Mouse (Mus musculus): ENCODE results near the gene Wipi1. TPM values are rescaled to one million over a fixed set of nuclear protein-coding genes. Genes with fewer than 3 reads are reported as not detected.

Wipi1 gene
- total and polyA plus RNA-seq, 3 experiments = 2.6 to 8.2 TPM; not detected in 1

DNA sequence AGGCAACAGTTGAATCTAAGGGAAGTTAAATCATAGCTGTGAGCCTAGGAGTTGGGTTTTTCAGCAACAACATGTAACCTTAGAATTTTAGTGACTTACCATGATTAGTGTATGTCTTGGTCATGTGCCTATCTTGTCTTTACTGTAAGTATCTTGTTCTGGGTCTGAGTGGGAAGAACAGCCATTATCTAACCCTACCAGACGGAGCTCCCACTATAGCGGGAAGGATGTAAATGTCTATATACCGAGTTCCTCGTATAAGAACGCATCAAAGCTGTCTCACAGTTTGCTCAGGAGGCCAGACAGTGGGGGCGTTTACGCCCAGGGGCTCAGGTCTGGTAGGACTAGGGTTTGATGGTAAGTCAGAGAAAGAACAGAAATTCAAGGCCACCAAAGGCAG lies 44.5 kb upstream of the Wipi1 start (continued):
- TF ChIP-seq MXI1 (IDR thresholded peaks at IDR 0.05; ENCODE audit: low read depth, low read length) (peak; percentile 87; the same call in 1 of the 2 replicates), USF1 (IDR thresholded peaks at IDR 0.05; ENCODE audit: low read depth, low read length) (peak; percentile 80; the same call in 1 of the 2 replicates), NRF1 (IDR thresholded peaks at IDR 0.05; ENCODE audit: insufficient read depth, low read depth, low read length, poor library complexity, severe bottlenecking) (no peak)

DNA sequence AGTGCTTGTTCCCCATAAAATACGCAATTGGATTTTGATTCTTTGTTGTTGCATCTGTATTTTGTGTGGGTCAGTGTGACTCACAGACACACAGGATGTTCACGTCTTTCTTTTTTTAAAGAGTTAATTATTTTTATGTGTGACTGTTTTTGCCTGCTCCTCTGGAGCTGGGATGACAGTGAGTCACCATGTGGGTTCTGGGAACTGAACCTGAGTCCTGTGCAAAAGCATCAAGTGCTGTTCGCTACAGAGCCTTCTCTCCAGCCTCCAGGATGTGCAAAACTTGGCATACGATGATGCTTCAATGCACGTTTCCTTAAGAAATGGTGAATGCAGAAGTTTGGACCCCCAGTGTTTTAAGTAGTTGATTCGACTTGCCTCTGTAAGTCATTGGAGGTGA lies 42.8 kb upstream of the Wipi1 start:
- peaks cover 46% of the 10 kb centered on the region for H3K79me2 ChIP-seq (ENCODE audit: control insufficient read depth, insufficient read depth, low read length, poor library complexity)
- no peaks in the 10 kb centered on the region for H3K27me3 ChIP-seq (ENCODE audit: control insufficient read depth in 1 of 2, insufficient read depth in 2 of 2, low read length in 2 of 2)
- no peaks in the 10 kb centered on the region for H3K9me3 ChIP-seq (replicated peaks; ENCODE audit: insufficient read depth, low read length)
- H3K36me3 ChIP-seq (ENCODE audit: control insufficient read depth in 1 of 2, insufficient read depth in 2 of 2, low read length in 2 of 2) = peaks cover 16 to 52% of the 10 kb centered on the region in 2 experiments
- H3K4me1 ChIP-seq (ENCODE audit: control insufficient read depth in 1 of 2, insufficient read depth in 2 of 2, low read length in 2 of 2) = peaks cover 18 to 27% of the 10 kb centered on the region in 2 experiments
- no peak overlapping the region for H3K4me3 ChIP-seq (ENCODE audit: control insufficient read depth in 1 of 2, insufficient read depth in 1 of 2, low read depth in 2 of 2, low read length in 2 of 2)
- no peak for DNase-seq (ENCODE audit: low read depth, low spot score)
- H3K27ac ChIP-seq (ENCODE audit: control insufficient read depth, low read depth, low read length) = no peak overlapping the region
- TF ChIP-seq GATA1 (IDR thresholded peaks at IDR 0.05; ENCODE audit: low read depth, low read length) (no peak), SIN3A (IDR thresholded peaks at IDR 0.05; ENCODE audit: low read length) (0 out of 2 replicates have a peak, but pooled peaks have one; percentile 18)
- H3K9ac ChIP-seq (ENCODE audit: control insufficient read depth, low read depth, low read length, poor library complexity, severe bottlenecking) = no peak overlapping the region

DNA sequence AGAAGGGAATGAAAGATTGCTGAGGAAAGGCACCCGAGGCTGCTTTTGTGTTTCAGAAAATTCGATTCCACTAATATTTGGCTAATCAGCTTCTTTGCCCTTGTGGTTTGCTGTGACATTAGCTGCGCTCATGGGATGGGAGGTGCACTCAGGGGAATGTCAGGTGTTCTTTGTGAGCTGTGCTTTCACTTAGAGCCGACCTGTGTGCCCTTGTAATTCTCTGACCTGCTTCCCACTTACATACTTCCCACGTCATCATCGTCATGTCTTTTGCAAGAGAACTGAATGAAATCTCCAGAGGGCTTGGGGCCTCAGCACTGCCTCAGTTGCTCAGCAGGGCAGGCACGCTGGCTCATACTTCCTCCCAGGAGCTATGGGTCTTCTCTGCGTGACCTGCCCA lies 41.4 kb upstream of the Wipi1 start:
- Histone ChIP-seq H3K4me3 (ENCODE audit: control insufficient read depth in 1 of 2, insufficient read depth in 1 of 2, low read depth in 2 of 2, low read length in 2 of 2) (no peak overlapping the region), H3K36me3 (ENCODE audit: control insufficient read depth in 1 of 2, insufficient read depth in 2 of 2, low read length in 2 of 2) (peaks cover 16 to 57% of the 10 kb centered on the region in 2 experiments)

DNA sequence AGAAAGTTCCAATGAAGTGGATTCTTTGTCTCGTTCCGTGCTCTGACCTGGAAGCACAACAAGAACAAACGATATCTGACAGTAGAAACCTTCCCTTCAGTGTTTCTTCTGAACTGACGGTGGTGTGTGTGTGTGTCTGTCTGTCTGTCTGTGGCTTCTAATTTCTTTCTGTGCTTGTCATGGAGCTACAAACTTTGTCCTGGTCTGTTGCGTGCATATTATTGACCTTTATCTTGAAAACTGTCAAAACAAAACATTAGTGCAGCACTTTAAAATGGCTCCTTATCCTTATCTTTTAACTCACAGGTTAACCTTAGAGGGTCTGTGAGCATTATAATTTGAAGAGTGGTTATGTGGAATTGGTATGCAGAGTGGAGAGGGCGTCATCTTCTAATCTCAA lies 40.7 kb upstream of the Wipi1 start:
- H3K79me2 ChIP-seq (ENCODE audit: control insufficient read depth, insufficient read depth, low read length, poor library complexity) = peaks cover 41% of the 10 kb centered on the region
- H3K9ac ChIP-seq (ENCODE audit: control insufficient read depth, low read depth, low read length, poor library complexity, severe bottlenecking) = peak overlapping the region; percentile 98
- 0 out of 2 replicates have a peak, but pooled peaks have one; percentile 20 for TF ChIP-seq GATA1 (IDR thresholded peaks at IDR 0.05; ENCODE audit: low read depth, low read length)
- TF ChIP-seq RCOR1 (IDR thresholded peaks at IDR 0.05; ENCODE audit: low read depth, low read length) = no peak
- TF ChIP-seq SIN3A (IDR thresholded peaks at IDR 0.05; ENCODE audit: low read length) = peak; percentile 56; the same call in 1 of the 2 replicates
- no peak for TF ChIP-seq MXI1 (IDR thresholded peaks at IDR 0.05; ENCODE audit: low read depth, low read length)
- peaks cover 24 to 36% of the 10 kb centered on the region in 2 experiments for H3K4me1 ChIP-seq (ENCODE audit: control insufficient read depth in 1 of 2, insufficient read depth in 2 of 2, low read length in 2 of 2)
- peaks cover 5 to 6% of the 10 kb centered on the region in 2 experiments for H3K27me3 ChIP-seq (ENCODE audit: control insufficient read depth in 1 of 2, insufficient read depth in 2 of 2, low read length in 2 of 2)
- no peak overlapping the region for H3K27ac ChIP-seq (ENCODE audit: control insufficient read depth, low read depth, low read length)
- H3K9me3 ChIP-seq (replicated peaks; ENCODE audit: insufficient read depth, low read length) = no peaks in the 10 kb centered on the region
- DNase-seq (ENCODE audit: low read depth, low spot score) = no peak
- H3K4me3 ChIP-seq (ENCODE audit: control insufficient read depth in 1 of 2, insufficient read depth in 1 of 2, low read depth in 2 of 2, low read length in 2 of 2) = peak overlapping the region; percentile 82 to 89
- H3K36me3 ChIP-seq (ENCODE audit: control insufficient read depth in 1 of 2, insufficient read depth in 2 of 2, low read length in 2 of 2) = peaks cover 16 to 57% of the 10 kb centered on the region in 2 experiments

More for the DNA sequence above, 41.4 kb upstream of the Wipi1 start:
- Histone ChIP-seq H3K27ac (ENCODE audit: control insufficient read depth, low read depth, low read length) (no peak overlapping the region), H3K4me1 (ENCODE audit: control insufficient read depth in 1 of 2, insufficient read depth in 2 of 2, low read length in 2 of 2) (peaks cover 24 to 36% of the 10 kb centered on the region in 2 experiments), H3K79me2 (ENCODE audit: control insufficient read depth, insufficient read depth, low read length, poor library complexity) (peaks cover 41% of the 10 kb centered on the region), H3K9ac (ENCODE audit: control insufficient read depth, low read depth, low read length, poor library complexity, severe bottlenecking) (no peak overlapping the region), H3K9me3 (replicated peaks; ENCODE audit: insufficient read depth, low read length) (no peaks in the 10 kb centered on the region), H3K27me3 (ENCODE audit: control insufficient read depth in 1 of 2, insufficient read depth in 2 of 2, low read length in 2 of 2) (peaks cover 3 to 5% of the 10 kb centered on the region in 2 experiments)
- no peak for TF ChIP-seq GATA1 (IDR thresholded peaks at IDR 0.05; ENCODE audit: low read depth, low read length)
- no peak for TF ChIP-seq BHLHE40 (IDR thresholded peaks at IDR 0.05; ENCODE audit: borderline replicate concordance, low read depth, low read length)
- no peak for TF ChIP-seq CHD1 (IDR thresholded peaks at IDR 0.05; ENCODE audit: low read depth, low read length)
- TF ChIP-seq RCOR1 (IDR thresholded peaks at IDR 0.05; ENCODE audit: low read depth, low read length) = no peak
- TF ChIP-seq E2F4 (IDR thresholded peaks at IDR 0.05; ENCODE audit: borderline replicate concordance, low read depth, low read length) = no peak
- no peak for TF ChIP-seq MAFK (IDR thresholded peaks at IDR 0.05; ENCODE audit: borderline replicate concordance, low read depth, low read length)
- TF ChIP-seq CTCF (IDR thresholded peaks at IDR 0.05 in 2 of 3, conservative IDR thresholded peaks at IDR 0.05 in 1 of 3; ENCODE audit: control insufficient read depth in 1 of 3, insufficient read depth in 1 of 3, low read depth in 2 of 3, low read length in 3 of 3, poor library complexity in 1 of 3, severe bottlenecking in 1 of 3) = no peak
- no peak for TF ChIP-seq POLR2AphosphoS2 (IDR thresholded peaks at IDR 0.05; ENCODE audit: low read length)
- TF ChIP-seq ZNF384 (IDR thresholded peaks at IDR 0.05; ENCODE audit: low read depth, low read length) = no peak
- TF ChIP-seq MEF2A (IDR thresholded peaks at IDR 0.05; ENCODE audit: extremely low read depth, insufficient replicate concordance, low read depth, low read length, poor library complexity, severe bottlenecking) = no peak
- no peak for TF ChIP-seq UBTF (IDR thresholded peaks at IDR 0.05; ENCODE audit: borderline replicate concordance, insufficient read depth, low read depth, low read length)
- TF ChIP-seq SIN3A (IDR thresholded peaks at IDR 0.05; ENCODE audit: low read length) = no peak
- TF ChIP-seq NRF1 (IDR thresholded peaks at IDR 0.05; ENCODE audit: insufficient read depth, low read depth, low read length, poor library complexity, severe bottlenecking) = no peak
- TF ChIP-seq POLR2A (IDR thresholded peaks at IDR 0.05; ENCODE audit: control insufficient read depth in 1 of 2, insufficient read depth in 1 of 2, low read depth in 1 of 2, low read length in 2 of 2, poor library complexity in 1 of 2) = no peak
- TF ChIP-seq MAZ (IDR thresholded peaks at IDR 0.05; ENCODE audit: low read depth, low read length) = no peak
- DNase-seq (ENCODE audit: low read depth, low spot score) = no peak
